Mouse (Mus musculus): ENCODE measurements around the gene Lrrc9. TPM values are rescaled to one million over a fixed set of nuclear protein-coding genes. Genes with fewer than 3 reads are reported as not detected.

Gene Lrrc9
- polyA plus RNA-seq, 1 experiment from 2014 or later, result 2.6 TPM

DNA sequence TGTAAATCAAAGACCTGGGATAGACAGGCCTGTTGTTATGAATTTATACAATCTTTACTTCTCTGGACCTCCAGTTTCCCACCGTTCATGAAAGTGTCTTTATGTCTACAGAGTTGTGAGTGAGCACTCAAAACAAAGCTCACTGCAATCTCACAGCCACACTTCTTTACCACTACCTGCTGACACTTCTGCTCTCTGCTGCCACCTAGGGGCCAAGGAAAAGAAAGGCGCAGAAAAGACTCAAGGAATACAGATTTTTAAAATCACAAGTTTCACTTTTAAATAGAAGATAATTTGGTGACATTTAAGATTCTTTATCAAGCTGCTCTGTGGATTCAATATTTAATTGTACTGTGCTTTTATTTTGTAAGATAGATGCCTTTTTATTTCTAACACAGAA, 79.0 kb downstream of the Lrrc9 start:
- H3K27me3 ChIP-seq (ENCODE audit: control insufficient read depth, insufficient read depth, low read length), result no peaks in the 10 kb centered on the region
- peaks cover 3% of the 10 kb centered on the region; the same call in 1 of the 2 replicates for H3K4me1 ChIP-seq (replicated peaks; ENCODE audit: control insufficient read depth, insufficient read depth, low read length)
- ATAC-seq (replicated peaks; ENCODE audit: low FRiP score), result no peak
- H3K9ac ChIP-seq (ENCODE audit: low read length), result no peak overlapping the region
- H3K4me3 ChIP-seq (ENCODE audit: low read depth, low read length), result no peak overlapping the region
- no peaks in the 10 kb centered on the region for H3K36me3 ChIP-seq (ENCODE audit: control insufficient read depth, insufficient read depth, low read length)
- 5% methylated on average over 2 of the region's 2 CpGs for WGBS
- DNase-seq (ENCODE audit: low spot score), result peak; percentile 87
- no peak overlapping the region for H3K27ac ChIP-seq (ENCODE audit: low read depth, low read length)
- no peaks in the 10 kb centered on the region for H3K9me3 ChIP-seq (ENCODE audit: control insufficient read depth, low read length)
- H3K4me2 ChIP-seq (ENCODE audit: low read depth, low read length, severe bottlenecking), result no peak overlapping the region

GRCm38 (mm10) chr12:72525588-72525987, 83.9 kb downstream of the Lrrc9 start:
- no peak for DNase-seq (ENCODE audit: low spot score)
- Histone ChIP-seq H3K9me3 (ENCODE audit: control insufficient read depth, low read length) (no peaks in the 10 kb centered on the region), H3K4me3 (ENCODE audit: low read depth, low read length) (no peak overlapping the region), H3K4me2 (ENCODE audit: low read depth, low read length, severe bottlenecking) (no peak overlapping the region), H3K9ac (ENCODE audit: low read length) (no peak overlapping the region), H3K4me1 (replicated peaks; ENCODE audit: control insufficient read depth, insufficient read depth, low read length) (no peaks in the 10 kb centered on the region), H3K27ac (ENCODE audit: low read depth, low read length) (no peak overlapping the region), H3K36me3 (ENCODE audit: control insufficient read depth, insufficient read depth, low read length) (no peaks in the 10 kb centered on the region), H3K27me3 (ENCODE audit: control insufficient read depth, insufficient read depth, low read length) (no peaks in the 10 kb centered on the region)
- 84% methylated on average over 4 of the region's 4 CpGs for WGBS
- ATAC-seq (replicated peaks; ENCODE audit: low FRiP score), result no peak

DNA sequence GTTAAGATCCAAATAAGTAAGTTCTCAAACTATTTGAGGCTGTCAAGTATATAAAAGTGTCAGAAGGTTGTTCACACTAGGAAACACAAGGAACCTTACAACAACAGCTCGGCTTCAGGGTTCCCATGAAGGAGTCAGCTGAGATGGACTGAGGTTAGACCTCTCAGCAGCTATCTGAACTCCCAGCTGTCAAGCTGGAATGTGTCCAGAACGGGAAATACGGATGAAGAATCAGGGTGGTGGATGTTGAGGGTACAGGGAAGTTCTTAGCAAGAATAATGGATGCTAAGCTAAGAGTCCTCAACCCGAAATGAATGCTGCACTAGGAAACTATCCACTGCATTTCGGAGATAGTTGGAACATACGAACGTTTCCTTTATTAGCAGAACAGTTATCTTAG, 90.6 kb downstream of the Lrrc9 start:
- Histone ChIP-seq H3K27ac (ENCODE audit: low read depth, low read length) (no peak overlapping the region), H3K9ac (ENCODE audit: low read length) (no peak overlapping the region), H3K36me3 (ENCODE audit: control insufficient read depth, insufficient read depth, low read length) (no peaks in the 10 kb centered on the region), H3K4me2 (ENCODE audit: low read depth, low read length, severe bottlenecking) (no peak overlapping the region), H3K9me3 (ENCODE audit: control insufficient read depth, low read length) (no peaks in the 10 kb centered on the region), H3K4me3 (ENCODE audit: low read depth, low read length) (no peak overlapping the region), H3K4me1 (replicated peaks; ENCODE audit: control insufficient read depth, insufficient read depth, low read length) (0 out of 2 replicates have a peak, but pooled peaks cover 1% of the 10 kb centered on the region), H3K27me3 (ENCODE audit: control insufficient read depth, insufficient read depth, low read length) (no peaks in the 10 kb centered on the region)
- ATAC-seq (replicated peaks; ENCODE audit: low FRiP score) (no peak), DNase-seq (ENCODE audit: low spot score) (no peak)
- WGBS, result 90% methylated on average over 7 of the region's 7 CpGs

- Histone ChIP-seq H3K4me2 (ENCODE audit: low read depth, low read length, severe bottlenecking) (no peak overlapping the region), H3K9ac (ENCODE audit: low read length) (no peak overlapping the region), H3K4me1 (replicated peaks; ENCODE audit: control insufficient read depth, insufficient read depth, low read length) (0 out of 2 replicates have a peak, but pooled peaks cover 1% of the 10 kb centered on the region), H3K9me3 (ENCODE audit: control insufficient read depth, low read length) (no peaks in the 10 kb centered on the region), H3K27ac (ENCODE audit: low read depth, low read length) (no peak overlapping the region), H3K4me3 (ENCODE audit: low read depth, low read length) (no peak overlapping the region), H3K27me3 (ENCODE audit: control insufficient read depth, insufficient read depth, low read length) (no peaks in the 10 kb centered on the region), H3K36me3 (ENCODE audit: control insufficient read depth, insufficient read depth, low read length) (no peaks in the 10 kb centered on the region)
- 90% methylated on average over 6 of the region's 6 CpGs for WGBS
- DNase-seq (ENCODE audit: low spot score), result no peak
- no peak for ATAC-seq (replicated peaks; ENCODE audit: low FRiP score)
Observed at GRCm38 (mm10) chr12:72533986-72534385, 92.3 kb downstream of the Lrrc9 start.

- DNase-seq (ENCODE audit: low spot score) (no peak), ATAC-seq (replicated peaks; ENCODE audit: low FRiP score) (peak; percentile 24; the same call in 1 of the 2 replicates)
- H3K9me3 ChIP-seq (ENCODE audit: control insufficient read depth, low read length), result no peaks in the 10 kb centered on the region
- no peaks in the 10 kb centered on the region for H3K36me3 ChIP-seq (ENCODE audit: control insufficient read depth, insufficient read depth, low read length)
- 0 out of 2 replicates have a peak, but pooled peaks cover 1% of the 10 kb centered on the region for H3K4me1 ChIP-seq (replicated peaks; ENCODE audit: control insufficient read depth, insufficient read depth, low read length)
- no peaks in the 10 kb centered on the region for H3K27me3 ChIP-seq (ENCODE audit: control insufficient read depth, insufficient read depth, low read length)
- H3K4me2 ChIP-seq (ENCODE audit: low read depth, low read length, severe bottlenecking), result peak overlapping the region; percentile 73
- no peak overlapping the region for H3K27ac ChIP-seq (ENCODE audit: low read depth, low read length)
- 0 out of 2 replicates have a peak overlapping the region, but pooled peaks have one; percentile 0 for H3K9ac ChIP-seq (ENCODE audit: low read length)
- WGBS, result 45% methylated on average over 3 of the region's 3 CpGs
- peak overlapping the region; percentile 63 for H3K4me3 ChIP-seq (ENCODE audit: low read depth, low read length)
Observed at GRCm38 (mm10) chr12:72535599-72535998, 93.9 kb downstream of the Lrrc9 start.

DNA sequence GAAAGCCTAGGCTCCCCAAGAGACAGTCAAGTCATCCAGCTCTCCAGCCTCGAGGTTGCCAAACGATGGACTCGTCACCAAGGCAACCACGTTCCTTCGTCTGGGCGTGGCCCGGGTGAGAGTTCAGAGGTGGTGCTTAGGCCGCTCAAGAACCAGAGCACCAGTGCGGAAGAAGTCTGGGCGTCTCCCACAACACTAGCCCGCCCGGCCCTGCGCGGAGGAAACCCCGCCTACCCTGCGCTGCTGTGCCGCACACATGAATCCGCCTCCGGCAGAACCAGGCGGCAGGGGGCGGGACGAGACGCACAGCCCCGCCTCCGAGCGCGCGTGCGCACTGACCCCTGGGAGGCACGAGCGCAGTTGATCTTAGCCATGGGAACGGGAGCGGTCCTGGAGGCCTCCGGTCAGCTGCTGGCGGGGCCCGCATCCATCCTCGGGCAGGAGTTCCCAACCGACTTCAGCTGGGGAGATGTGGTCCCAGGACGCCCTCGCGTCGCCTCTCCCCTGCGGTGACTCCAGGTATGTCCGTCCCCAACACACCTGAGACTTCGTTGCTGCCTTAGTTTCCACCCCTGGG, 94.4 kb downstream of the Lrrc9 start, which contains the start of gene Pcnx4:
TSS of gene Pcnx4 (plus strand) at position 363 of the 577 bp plus-strand sequence.
- H3K9ac ChIP-seq (ENCODE audit: low read length), result peak within 1 kb of the TSS; percentile 81
- H3K36me3 ChIP-seq (ENCODE audit: control insufficient read depth, insufficient read depth, low read length), result no peaks in the 10 kb centered on the region
- H3K4me1 ChIP-seq (replicated peaks; ENCODE audit: control insufficient read depth, insufficient read depth, low read length), result 0 out of 2 replicates have a peak, but pooled peaks cover 1% of the 10 kb centered on the region
- peak within 1 kb of the TSS; percentile 73 for H3K4me2 ChIP-seq (ENCODE audit: low read depth, low read length, severe bottlenecking)
- no peak within 1 kb of the TSS for H3K27ac ChIP-seq (ENCODE audit: low read depth, low read length)
- DNase-seq (ENCODE audit: low spot score) (peak; percentile 99), ATAC-seq (replicated peaks; ENCODE audit: low FRiP score) (peak; percentile 100)
- H3K9me3 ChIP-seq (ENCODE audit: control insufficient read depth, low read length), result no peaks in the 10 kb centered on the region
- 0% methylated on average over 45 of the region's 45 CpGs for WGBS
- no peaks in the 10 kb centered on the region for H3K27me3 ChIP-seq (ENCODE audit: control insufficient read depth, insufficient read depth, low read length)
- H3K4me3 ChIP-seq (ENCODE audit: low read depth, low read length), result peak within 1 kb of the TSS; percentile 63

- no peak overlapping the region for H3K27ac ChIP-seq (ENCODE audit: low read depth, low read length)
- no peak overlapping the region for H3K4me3 ChIP-seq (ENCODE audit: low read depth, low read length)
- ATAC-seq (replicated peaks; ENCODE audit: low FRiP score), result no peak
- 0 out of 2 replicates have a peak, but pooled peaks cover 1% of the 10 kb centered on the region for H3K4me1 ChIP-seq (replicated peaks; ENCODE audit: control insufficient read depth, insufficient read depth, low read length)
- H3K9ac ChIP-seq (ENCODE audit: low read length), result no peak overlapping the region
- H3K9me3 ChIP-seq (ENCODE audit: control insufficient read depth, low read length), result no peaks in the 10 kb centered on the region
- no peaks in the 10 kb centered on the region for H3K36me3 ChIP-seq (ENCODE audit: control insufficient read depth, insufficient read depth, low read length)
- DNase-seq (ENCODE audit: low spot score), result no peak
- H3K27me3 ChIP-seq (ENCODE audit: control insufficient read depth, insufficient read depth, low read length), result no peaks in the 10 kb centered on the region
- WGBS, result 93% methylated on average over 10 of the region's 10 CpGs
- H3K4me2 ChIP-seq (ENCODE audit: low read depth, low read length, severe bottlenecking), result no peak overlapping the region
Observed at GRCm38 (mm10) chr12:72538571-72538970, 96.9 kb downstream of the Lrrc9 start.

- Histone ChIP-seq H3K9ac (ENCODE audit: low read length) (no peak overlapping the region), H3K9me3 (ENCODE audit: control insufficient read depth, low read length) (no peaks in the 10 kb centered on the region), H3K4me1 (replicated peaks; ENCODE audit: control insufficient read depth, insufficient read depth, low read length) (no peaks in the 10 kb centered on the region), H3K27me3 (ENCODE audit: control insufficient read depth, insufficient read depth, low read length) (no peaks in the 10 kb centered on the region), H3K36me3 (ENCODE audit: control insufficient read depth, insufficient read depth, low read length) (no peaks in the 10 kb centered on the region), H3K4me3 (ENCODE audit: low read depth, low read length) (no peak overlapping the region), H3K4me2 (ENCODE audit: low read depth, low read length, severe bottlenecking) (no peak overlapping the region), H3K27ac (ENCODE audit: low read depth, low read length) (no peak overlapping the region)
- DNase-seq (ENCODE audit: low spot score) (no peak), ATAC-seq (replicated peaks; ENCODE audit: low FRiP score) (no peak)
- WGBS, result 71% methylated on average over 4 of the region's 4 CpGs
Observed at GRCm38 (mm10) chr12:72554347-72554746, 112.7 kb downstream of the Lrrc9 start.

DNA sequence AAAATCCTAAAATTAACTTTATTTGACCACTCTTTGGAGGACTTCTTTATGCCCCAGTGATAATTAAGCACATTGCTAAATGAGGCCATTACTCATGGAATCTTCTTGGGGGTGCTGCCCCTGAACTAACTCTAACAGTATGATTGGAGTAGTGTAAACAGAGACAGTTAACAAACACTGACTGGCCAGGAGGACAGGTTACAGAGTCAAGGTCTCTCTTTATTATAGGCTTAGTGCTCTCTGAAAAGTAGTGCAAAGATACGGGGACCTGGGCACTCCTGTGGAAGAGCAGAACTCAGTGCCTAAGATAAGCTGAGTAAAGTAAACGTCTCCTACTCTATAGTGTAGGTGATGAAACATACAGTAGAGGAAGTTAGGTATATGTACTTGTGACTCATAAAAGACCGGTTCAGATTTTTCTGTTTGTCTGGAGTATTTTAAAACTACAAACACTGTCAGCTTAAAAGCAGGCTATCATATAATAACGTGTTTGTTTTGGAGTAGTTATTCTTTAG, 122.7 kb downstream of the Lrrc9 start:
- WGBS, result 89% methylated on average over 4 of the region's 4 CpGs
- Histone ChIP-seq H3K9me3 (ENCODE audit: control insufficient read depth, low read length) (no peaks in the 10 kb centered on the region), H3K27me3 (ENCODE audit: control insufficient read depth, insufficient read depth, low read length) (no peaks in the 10 kb centered on the region), H3K36me3 (ENCODE audit: control insufficient read depth, insufficient read depth, low read length) (no peaks in the 10 kb centered on the region), H3K4me3 (ENCODE audit: low read depth, low read length) (no peak overlapping the region), H3K27ac (ENCODE audit: low read depth, low read length) (no peak overlapping the region), H3K4me2 (ENCODE audit: low read depth, low read length, severe bottlenecking) (no peak overlapping the region), H3K4me1 (replicated peaks; ENCODE audit: control insufficient read depth, insufficient read depth, low read length) (no peaks in the 10 kb centered on the region), H3K9ac (ENCODE audit: low read length) (no peak overlapping the region)
- DNase-seq (ENCODE audit: low spot score) (no peak), ATAC-seq (replicated peaks; ENCODE audit: low FRiP score) (no peak)

Data from forebrain, embryonic 11.5 days (tissue).